Mouse (Mus musculus) naive thymus-derived CD4-positive, alpha-beta T cell, adult 2 months (primary cell): ENCODE data around the gene Nol9.

Experiments used
- DNase-seq: peaks from one replicate; pipeline ENCODE4 v3.0.0-alpha.2; 2011; ENCODE audit warnings: low read depth

Gene Nol9

GRCm38 (mm10) chr4:152010707-152011134 lies 28.4 kb upstream of the Nol9 start:
- no peak for DNase-seq

GRCm38 (mm10) chr4:152011171-152011760 lies 27.9 kb upstream of the Nol9 start:
- DNase-seq: no peak

GRCm38 (mm10) chr4:152012109-152012508 lies 27.0 kb upstream of the Nol9 start:
- no peak for DNase-seq

- DNase-seq: no peak
These were observed 25.9 kb upstream of the Nol9 start for GRCm38 (mm10) chr4:152013036-152013813.

- no peak for DNase-seq
These were observed 20.0 kb upstream of the Nol9 start for GRCm38 (mm10) chr4:152019073-152019472.

- no peak for DNase-seq
These were observed 19.1 kb upstream of the Nol9 start for GRCm38 (mm10) chr4:152020024-152020423.

GRCm38 (mm10) chr4:152021568-152022097 lies 17.5 kb upstream of the Nol9 start:
- no peak for DNase-seq

GRCm38 (mm10) chr4:152022506-152022905 lies 16.6 kb upstream of the Nol9 start:
- no peak for DNase-seq

GRCm38 (mm10) chr4:152024525-152024924 lies 14.6 kb upstream of the Nol9 start:
- DNase-seq: no peak

- DNase-seq: no peak
These were observed 12.2 kb upstream of the Nol9 start for GRCm38 (mm10) chr4:152026751-152027508.

GRCm38 (mm10) chr4:152027524-152027923 lies 11.6 kb upstream of the Nol9 start, which contains the start of gene Zbtb48:
Zbtb48 (minus strand) TSS chr4:152027671.
- peak; percentile 96 for DNase-seq

GRCm38 (mm10) chr4:152028456-152028855 lies 10.7 kb upstream of the Nol9 start:
- DNase-seq: no peak

- DNase-seq: peak; percentile 52
These were observed 10.0 kb upstream of the Nol9 start for GRCm38 (mm10) chr4:152029087-152029486.

GRCm38 (mm10) chr4:152029997-152030396 lies 9.1 kb upstream of the Nol9 start:
- DNase-seq: no peak

- no peak for DNase-seq
These were observed 6.2 kb upstream of the Nol9 start for GRCm38 (mm10) chr4:152032922-152033321.

GRCm38 (mm10) chr4:152036464-152036863 lies 2.7 kb upstream of the Nol9 start:
- DNase-seq: peak; percentile 33

- no peak for DNase-seq
These were observed 716 bp upstream of the Nol9 start, which contains the start of gene Tas1r1 for GRCm38 (mm10) chr4:152038225-152038984. Tas1r1 (minus strand) TSS chr4:152038568.

GRCm38 (mm10) chr4:152039831-152040310 lies 750 bp downstream of the Nol9 start:
- no peak for DNase-seq

GRCm38 (mm10) chr4:152041924-152042641 lies 3.0 kb downstream of the Nol9 start:
- no peak for DNase-seq

GRCm38 (mm10) chr4:152043171-152043570 lies 4.0 kb downstream of the Nol9 start:
- no peak for DNase-seq

GRCm38 (mm10) chr4:152044609-152045008 lies 5.5 kb downstream of the Nol9 start:
- DNase-seq: no peak
